Mouse (Mus musculus) heart, embryonic 11.5 days (tissue): ENCODE results near the gene Tex28. TPM values are rescaled to one million over a fixed set of nuclear protein-coding genes. Genes with fewer than 3 reads are reported as not detected.
"Not testable (repeated sequence)": the region's sequence is repeated elsewhere in the genome, so short reads cannot be mapped to it uniquely, and the experiment has no call there.

Experiments
- ATAC-seq: fragments of 200-750 bp; cut with Nextera tagmentation; replicated peaks from 2 replicates; pipeline ENCODE4 v1.8.0; 2017; ENCODE audit warnings: moderate library complexity; ENCODE audit not compliant: insufficient number of reproducible peaks, low FRiP score, low TSS enrichment
- H3K27ac ChIP-seq: fragments of 300-500 bp; sonication (generic); 2 replicates; pipeline ENCODE4 v1.5.1; 2014; ENCODE audit warnings: mild to moderate bottlenecking, low read depth, low read length
- H3K27me3 ChIP-seq: fragments of 300-500 bp; sonication (generic); 2 replicates; pipeline ENCODE4 v1.6.1; 2014; ENCODE audit warnings: mild to moderate bottlenecking, low read length, mixed read lengths; ENCODE audit not compliant: control insufficient read depth, insufficient read depth
- H3K36me3 ChIP-seq: fragments of 300-500 bp; sonication (generic); 2 replicates; pipeline ENCODE4 v1.6.1; 2014; ENCODE audit warnings: mild to moderate bottlenecking, low read length, moderate library complexity, mixed read lengths; ENCODE audit not compliant: control insufficient read depth, insufficient read depth
- H3K4me1 ChIP-seq: fragments of 300-500 bp; sonication (generic); 2 replicates; pipeline ENCODE4 v1.6.1; 2014; ENCODE audit warnings: low read length; ENCODE audit not compliant: control insufficient read depth, insufficient read depth
- H3K4me2 ChIP-seq: fragments of 300-500 bp; sonication (generic); 2 replicates; pipeline ENCODE4 v1.6.1; 2014; ENCODE audit warnings: mild to moderate bottlenecking, moderate library complexity
- H3K4me3 ChIP-seq: fragments of 300-500 bp; sonication (generic); 2 replicates; pipeline ENCODE4 v1.5.1; 2014; ENCODE audit warnings: low read depth, low read length
- H3K9ac ChIP-seq: fragments of 300-500 bp; sonication (generic); 2 replicates; pipeline ENCODE4 v1.6.1; 2014; ENCODE audit warnings: mild to moderate bottlenecking, low read depth, low read length, moderate library complexity
- H3K9me3 ChIP-seq: fragments of 300-500 bp; sonication (generic); replicated peaks from 2 replicates; pipeline ENCODE4 v1.6.1; 2016; ENCODE audit warnings: low read length; ENCODE audit not compliant: control insufficient read depth
- WGBS: fragments of 180-500 bp; shearing (Covaris S2); extraction: QIAGEN DNeasy Blood & Tissue Kit; methylation state at CpG from one replicate; pipeline ENCODE4 v1.1.7; 2014; ENCODE audit not compliant: insufficient replicate concordance; 5-methylcytosine and 5-hydroxymethylcytosine counted together
- polyA plus RNA-seq: library from polyadenylated mRNA; unstranded; fragments of >200 nt; fragmentation: Nextera tagmentation; extraction: Ambion mirVana; gene quantifications from 2 replicates; pipeline ENCODE4 v1.2.1, GENCODE M21; 2014

The Tex28 gene
- not detected in 2 replicates for polyA plus RNA-seq

DNA sequence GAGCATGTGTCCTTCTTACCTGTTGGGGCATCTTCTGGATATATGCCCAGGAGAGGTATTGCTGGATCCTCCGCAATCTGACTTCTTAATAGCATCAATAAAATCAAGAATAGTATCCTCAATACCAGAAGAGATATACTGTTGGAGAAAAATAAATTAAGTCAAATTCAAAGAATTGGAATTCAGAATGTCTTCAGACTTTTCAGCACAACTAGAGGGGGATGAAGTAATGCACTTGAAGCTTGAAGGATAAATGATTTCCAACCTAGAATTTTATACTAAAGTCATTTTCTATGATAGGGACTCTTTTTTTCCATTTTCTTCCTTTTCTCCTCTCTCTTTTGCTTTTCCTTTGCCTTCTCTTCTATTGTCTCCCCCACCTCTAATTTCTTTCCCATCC is at the start of gene Tex28:
TSS of gene Tex28 (minus strand) at position 101 of the 400 bp plus-strand sequence.
- Histone ChIP-seq H3K4me1 (no peaks in the 10 kb centered on the region), H3K9me3 (no peaks in the 10 kb centered on the region), H3K27me3 (no peaks in the 10 kb centered on the region), H3K27ac (no peak within 1 kb of the TSS), H3K36me3 (no peaks in the 10 kb centered on the region), H3K9ac (no peak within 1 kb of the TSS), H3K4me3 (no peak within 1 kb of the TSS), H3K4me2 (no peak within 1 kb of the TSS)
- no peak for ATAC-seq
- WGBS: 80% methylated on average over 1 of the region's 1 CpGs

DNA sequence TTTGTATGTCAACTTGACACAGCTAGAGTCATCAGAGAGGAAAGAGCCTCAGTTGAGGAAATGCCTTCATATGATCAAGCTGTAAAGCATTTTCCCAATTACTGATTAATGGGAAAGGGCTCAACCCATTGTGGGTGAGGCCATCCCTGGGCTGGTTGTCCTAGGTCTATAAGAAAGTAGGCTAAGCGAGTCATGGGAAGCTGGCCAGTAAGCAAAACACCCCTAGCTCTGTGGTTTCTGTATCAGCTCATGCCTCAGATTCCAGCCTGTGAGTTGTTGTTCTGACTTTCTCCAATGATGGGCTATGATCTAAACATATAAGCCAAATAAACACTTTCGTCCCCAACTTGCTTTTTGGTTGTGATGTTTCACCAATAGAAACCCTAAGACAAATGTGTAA is 35.9 kb upstream of the Tex28 start:
- Histone ChIP-seq H3K36me3 (no peaks in the 10 kb centered on the region), H3K27me3 (no peaks in the 10 kb centered on the region), H3K27ac (no peak overlapping the region), H3K9ac (no peak overlapping the region), H3K4me1 (no peaks in the 10 kb centered on the region), H3K9me3 (no peaks in the 10 kb centered on the region), H3K4me2 (no peak overlapping the region), H3K4me3 (no peak overlapping the region)
- no peak for ATAC-seq
- 78% methylated on average over 2 of the region's 2 CpGs for whole genome bisulfite sequencing

DNA sequence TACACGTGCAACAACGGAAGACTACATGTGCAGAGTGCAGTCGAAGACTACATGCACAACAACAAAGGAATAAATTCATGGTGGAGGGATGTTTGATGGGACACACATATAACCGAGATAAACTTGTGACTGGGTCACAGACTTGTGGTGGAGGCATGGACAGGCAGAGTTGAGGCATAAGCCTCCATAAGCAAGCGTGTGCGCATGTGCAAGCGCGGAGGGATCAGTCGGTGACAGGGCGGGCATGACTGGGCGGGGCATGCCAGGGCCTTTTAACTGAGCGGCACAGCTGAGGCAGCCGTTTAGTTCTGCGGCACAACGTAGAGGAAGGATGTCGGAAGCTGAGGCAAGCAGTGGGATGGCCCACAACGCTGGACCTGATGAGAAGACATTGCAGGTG is 9.3 kb upstream of the Tex28 start, which contains the start of gene Tktl1:
TSS of gene Tktl1 (plus strand) at position 301 of the 400 bp plus-strand sequence.
- no peak for ATAC-seq
- no peaks in the 10 kb centered on the region for H3K27me3 ChIP-seq
- H3K4me3 ChIP-seq: no peak within 1 kb of the TSS
- H3K36me3 ChIP-seq: no peaks in the 10 kb centered on the region
- no peak within 1 kb of the TSS for H3K9ac ChIP-seq
- no peaks in the 10 kb centered on the region for H3K4me1 ChIP-seq
- H3K27ac ChIP-seq: no peak within 1 kb of the TSS
- no peaks in the 10 kb centered on the region for H3K9me3 ChIP-seq
- WGBS: 84% methylated on average over 17 of the region's 17 CpGs
- H3K4me2 ChIP-seq: no peak within 1 kb of the TSS

DNA sequence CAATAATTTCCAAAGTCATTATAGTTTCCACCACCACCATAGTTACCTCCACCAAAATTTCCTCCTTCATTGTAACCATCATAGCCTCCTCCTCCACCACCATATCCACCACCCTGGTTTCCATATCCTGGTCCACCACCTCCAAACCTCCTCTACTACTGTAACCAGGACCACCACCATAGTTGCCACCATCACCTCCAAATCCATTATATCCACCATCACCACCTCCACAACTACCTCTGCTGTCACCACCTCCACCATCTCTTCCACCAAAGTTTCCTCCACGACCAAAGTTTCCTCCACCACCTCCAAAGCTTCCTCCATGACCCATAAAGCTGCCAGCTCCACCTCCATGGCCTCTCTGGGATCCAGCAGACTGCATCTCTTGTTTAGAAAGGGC is 32.4 kb downstream of the Tex28 start, which contains the start of gene Mecp2:
TSS of gene Mecp2 (minus strand) at position 101 of the 400 bp plus-strand sequence.
- not testable (repeated sequence) for H3K9ac ChIP-seq, H3K27me3 ChIP-seq, H3K27ac ChIP-seq, H3K4me3 ChIP-seq, ATAC-seq, H3K4me2 ChIP-seq, H3K4me1 ChIP-seq, H3K9me3 ChIP-seq, H3K36me3 ChIP-seq
- 20% methylated on average over 1 of the region's 1 CpGs for WGBS

DNA sequence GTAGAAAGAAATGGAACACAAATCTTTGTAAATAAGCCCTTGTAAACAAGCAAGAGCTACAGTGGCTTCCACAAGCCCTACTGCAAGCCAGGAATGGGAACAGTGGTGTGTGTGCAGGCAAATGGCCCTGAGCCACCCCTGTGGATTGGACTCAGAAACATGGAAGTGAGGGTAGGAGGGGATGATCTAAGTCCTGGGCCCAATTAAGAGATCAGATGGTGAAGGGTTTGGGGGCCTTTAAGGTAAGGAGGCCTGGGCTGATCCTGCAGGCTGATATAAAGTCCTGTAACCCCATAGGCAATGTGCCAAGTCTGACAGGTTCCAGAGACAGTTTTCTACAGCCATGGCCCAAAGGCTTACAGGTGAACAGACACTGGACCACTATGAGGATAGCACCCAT is 40.5 kb downstream of the Tex28 start, which contains the start of gene Opn1mw:
TSS of gene Opn1mw (plus strand) at position 301 of the 400 bp plus-strand sequence.
- Histone ChIP-seq H3K27ac (no peak within 1 kb of the TSS), H3K36me3 (no peaks in the 10 kb centered on the region), H3K9ac (no peak within 1 kb of the TSS), H3K4me1 (no peaks in the 10 kb centered on the region), H3K9me3 (no peaks in the 10 kb centered on the region), H3K27me3 (peaks cover 6% of the 10 kb centered on the region; the same call in 1 of the 2 replicates), H3K4me2 (no peak within 1 kb of the TSS), H3K4me3 (no peak within 1 kb of the TSS)
- no peak for ATAC-seq

DNA sequence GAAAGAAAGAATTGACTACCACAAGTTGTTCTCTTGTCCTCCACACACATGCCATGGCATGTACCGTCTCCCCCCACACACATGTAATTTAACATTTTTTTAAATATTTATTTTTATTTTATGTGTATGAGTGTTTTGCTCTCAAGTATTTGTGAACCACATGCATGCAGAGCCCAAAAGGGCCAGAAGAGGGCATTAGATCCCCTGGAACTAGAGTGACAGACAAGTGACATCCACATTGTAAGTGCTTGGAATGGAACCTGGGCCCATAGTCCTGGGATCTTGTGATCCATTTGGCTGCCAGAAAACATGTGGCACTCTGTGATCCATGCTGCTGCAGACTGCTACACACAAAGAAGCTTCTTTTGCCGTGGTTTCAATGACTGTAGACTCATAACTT is 42.7 kb downstream of the Tex28 start:
- WGBS: 52% methylated on average over 2 of the region's 2 CpGs
- no peak overlapping the region for H3K27ac ChIP-seq
- ATAC-seq: no peak

DNA sequence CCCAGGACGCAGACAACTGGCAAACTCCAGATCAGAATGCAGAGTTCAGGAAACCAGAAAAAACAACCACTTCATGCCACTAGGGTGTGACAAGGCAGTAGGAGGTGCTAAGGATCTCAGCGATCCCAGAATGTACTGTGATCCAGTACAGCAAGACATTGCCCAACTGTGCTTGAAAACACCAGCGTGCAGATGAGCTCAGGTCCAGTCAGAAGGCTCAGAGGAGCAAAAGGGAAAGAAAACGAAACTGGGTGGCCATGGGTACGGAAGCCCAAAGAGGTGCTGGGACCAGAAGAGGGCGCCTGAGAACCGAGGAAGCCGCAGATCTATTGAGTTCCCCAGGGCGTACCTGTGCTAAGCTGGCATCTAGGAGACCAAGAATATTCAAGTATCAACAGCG is 52.1 kb downstream of the Tex28 start:
- Histone ChIP-seq H3K36me3 (no peaks in the 10 kb centered on the region), H3K4me1 (no peaks in the 10 kb centered on the region), H3K27me3 (no peaks in the 10 kb centered on the region; the same call in 1 of the 2 replicates), H3K4me3 (peak overlapping the region; percentile 30), H3K9ac (peak overlapping the region; percentile 34; the same call in 1 of the 2 replicates), H3K4me2 (peak overlapping the region; percentile 48), H3K27ac (no peak overlapping the region), H3K9me3 (no peaks in the 10 kb centered on the region)
- WGBS: 21% methylated on average over 10 of the region's 10 CpGs
- ATAC-seq: no peak

More for the DNA sequence above, 42.7 kb downstream of the Tex28 start:
- H3K9ac ChIP-seq: no peak overlapping the region
- no peak overlapping the region for H3K4me3 ChIP-seq
- H3K4me2 ChIP-seq: no peak overlapping the region
- H3K9me3 ChIP-seq: no peaks in the 10 kb centered on the region
- H3K4me1 ChIP-seq: no peaks in the 10 kb centered on the region
- H3K27me3 ChIP-seq: peaks cover 3% of the 10 kb centered on the region; the same call in 1 of the 2 replicates
- H3K36me3 ChIP-seq: no peaks in the 10 kb centered on the region

DNA sequence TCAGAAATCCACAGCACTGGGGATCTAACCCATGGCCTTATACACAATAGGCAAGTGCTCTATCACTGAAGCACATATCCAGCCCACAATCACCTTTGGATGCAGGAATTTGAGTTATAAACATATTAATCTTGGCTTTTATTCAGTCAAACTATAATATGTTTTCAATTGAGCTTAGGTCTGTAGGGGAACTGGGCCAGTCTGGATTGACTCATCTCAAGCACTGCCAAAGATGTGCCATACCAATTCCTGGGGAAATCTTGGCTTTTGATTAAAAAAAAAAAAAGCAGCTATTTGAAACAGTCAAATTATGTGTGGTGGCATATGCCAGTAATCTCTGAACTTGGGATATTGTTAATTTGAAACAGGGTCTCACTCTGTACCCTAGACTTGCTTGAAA is 53.6 kb downstream of the Tex28 start:
- H3K4me3 ChIP-seq: no peak overlapping the region
- no peak overlapping the region for H3K9ac ChIP-seq
- H3K4me2 ChIP-seq: no peak overlapping the region
- H3K36me3 ChIP-seq: no peaks in the 10 kb centered on the region
- H3K9me3 ChIP-seq: no peaks in the 10 kb centered on the region
- no peaks in the 10 kb centered on the region; the same call in 1 of the 2 replicates for H3K27me3 ChIP-seq
- ATAC-seq: no peak
- H3K4me1 ChIP-seq: no peaks in the 10 kb centered on the region
- H3K27ac ChIP-seq: no peak overlapping the region

DNA sequence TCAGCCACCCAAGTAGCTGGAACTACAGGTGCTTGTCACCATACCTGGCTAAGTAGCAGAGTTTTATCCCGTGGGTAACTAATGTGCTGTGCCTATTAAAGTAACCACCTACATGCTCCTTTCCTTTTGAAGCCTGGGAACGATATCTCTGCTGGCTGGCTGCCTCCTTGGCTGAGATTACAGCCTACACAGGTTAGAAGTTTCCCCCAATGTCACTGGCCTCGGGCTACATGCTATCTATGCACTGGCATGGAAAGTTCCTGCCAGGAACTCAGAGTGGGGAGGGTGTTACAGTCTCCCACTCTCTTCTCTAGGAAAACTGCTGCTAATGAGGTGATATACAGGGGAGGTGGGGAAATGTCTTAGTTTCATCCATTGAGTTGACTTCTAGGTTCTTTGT is 58.9 kb downstream of the Tex28 start:
- Histone ChIP-seq H3K36me3 (no peaks in the 10 kb centered on the region), H3K4me2 (no peak overlapping the region), H3K27me3 (no peaks in the 10 kb centered on the region), H3K4me1 (no peaks in the 10 kb centered on the region), H3K4me3 (no peak overlapping the region), H3K9me3 (no peaks in the 10 kb centered on the region), H3K27ac (no peak overlapping the region), H3K9ac (no peak overlapping the region)
- WGBS: 41% methylated on average over 3 of the region's 3 CpGs
- ATAC-seq: no peak
